Mouse (Mus musculus) ovary, postnatal 10 days (tissue): ENCODE data around the gene Galnt4.

Source experiments
- DNase-seq: peaks from one replicate; pipeline ENCODE4 v3.0.0; 2022; ENCODE audit warnings: low spot score

The Galnt4 gene

GRCm38 (mm10) chr10:99107964-99108363 is at the start of gene Galnt4:
Gene Galnt4 (plus strand): TSS chr10:99108159.
- DNase-seq: peak; percentile 41

GRCm38 (mm10) chr10:99060588-99060987 is 47.4 kb upstream of the Galnt4 start:
- no peak for DNase-seq

- DNase-seq: no peak
Observed at GRCm38 (mm10) chr10:99061418-99061817, 46.5 kb upstream of the Galnt4 start.

GRCm38 (mm10) chr10:99062546-99062945 is 45.4 kb upstream of the Galnt4 start:
- no peak for DNase-seq

GRCm38 (mm10) chr10:99076113-99076895 is 31.7 kb upstream of the Galnt4 start:
- no peak for DNase-seq

GRCm38 (mm10) chr10:99078621-99079020 is 29.3 kb upstream of the Galnt4 start:
- no peak for DNase-seq

- DNase-seq: no peak
Observed at GRCm38 (mm10) chr10:99081569-99081990, 26.4 kb upstream of the Galnt4 start.

- DNase-seq: no peak
Observed at GRCm38 (mm10) chr10:99083431-99084003, 24.4 kb upstream of the Galnt4 start.

- DNase-seq: peak; percentile 71
Observed at GRCm38 (mm10) chr10:99084397-99085239, 23.3 kb upstream of the Galnt4 start.

GRCm38 (mm10) chr10:99085240-99085587 is 22.7 kb upstream of the Galnt4 start:
- no peak for DNase-seq

- no peak for DNase-seq
Observed at GRCm38 (mm10) chr10:99086029-99086428, 21.9 kb upstream of the Galnt4 start.

GRCm38 (mm10) chr10:99089906-99090305 is 18.1 kb upstream of the Galnt4 start:
- DNase-seq: no peak

GRCm38 (mm10) chr10:99093364-99093763 is 14.6 kb upstream of the Galnt4 start:
- no peak for DNase-seq

GRCm38 (mm10) chr10:99095114-99095513 is 12.8 kb upstream of the Galnt4 start:
- no peak for DNase-seq

GRCm38 (mm10) chr10:99097374-99097773 is 10.6 kb upstream of the Galnt4 start:
- no peak for DNase-seq

- no peak for DNase-seq
Observed at GRCm38 (mm10) chr10:99105522-99105921, 2.4 kb upstream of the Galnt4 start.

- no peak for DNase-seq
Observed at GRCm38 (mm10) chr10:99106311-99106702, 1.7 kb upstream of the Galnt4 start.

- peak; percentile 70 for DNase-seq
Observed at GRCm38 (mm10) chr10:99106703-99107631, 992 bp upstream of the Galnt4 start, which contains the start of gene Poc1b. Gene Poc1b (plus strand): TSS chr10:99107036.

- no peak for DNase-seq
Observed at GRCm38 (mm10) chr10:99108431-99108982, 548 bp downstream of the Galnt4 start.

GRCm38 (mm10) chr10:99113533-99113932 is 5.6 kb downstream of the Galnt4 start:
- no peak for DNase-seq

- DNase-seq: no peak
Observed at GRCm38 (mm10) chr10:99114295-99114694, 6.3 kb downstream of the Galnt4 start.
